Mouse (Mus musculus) midbrain, embryonic 16.5 days (tissue): ENCODE data around the gene Apobec1. TPM values are rescaled to one million over a fixed set of nuclear protein-coding genes. Genes with fewer than 3 reads are reported as not detected.

ENCODE experiments used
- ATAC-seq: fragments of 200-750 bp; cut with Nextera tagmentation; 2 replicates; pipeline ENCODE4 v1.8.0; 2017; ENCODE audit warnings: moderate TSS enrichment
- H3K27ac ChIP-seq: fragments of 300-500 bp; sonication (generic); 2 replicates; pipeline ENCODE4 v1.5.1; 2014; ENCODE audit warnings: mild to moderate bottlenecking, low read length, mixed read lengths
- H3K27me3 ChIP-seq: fragments of 300-500 bp; sonication (generic); 2 replicates; pipeline ENCODE4 v1.6.1; 2014; ENCODE audit warnings: low read depth, low read length, mixed read lengths; ENCODE audit not compliant: control insufficient read depth, insufficient read depth
- H3K36me3 ChIP-seq: fragments of 300-500 bp; sonication (generic); 2 replicates; pipeline ENCODE4 v1.6.1; 2014; ENCODE audit warnings: mild to moderate bottlenecking, low read length, moderate library complexity, mixed read lengths; ENCODE audit not compliant: control insufficient read depth, insufficient read depth
- H3K4me1 ChIP-seq: fragments of 300-500 bp; sonication (generic); 2 replicates; pipeline ENCODE4 v1.6.1; 2014; ENCODE audit warnings: mild to moderate bottlenecking, low read length, mixed read lengths; ENCODE audit not compliant: control insufficient read depth, insufficient read depth
- H3K4me2 ChIP-seq: fragments of 300-500 bp; sonication (generic); 2 replicates; pipeline ENCODE4 v1.6.1; 2014; ENCODE audit warnings: mild to moderate bottlenecking, low read length, mixed read lengths
- H3K4me3 ChIP-seq: fragments of 300-500 bp; sonication (generic); 2 replicates; pipeline ENCODE4 v1.5.1; 2014; ENCODE audit warnings: low read depth, mild to moderate bottlenecking, low read length, moderate library complexity, mixed read lengths
- H3K9ac ChIP-seq: fragments of 300-500 bp; sonication (generic); 2 replicates; pipeline ENCODE4 v1.6.1; 2014; ENCODE audit warnings: low read depth, low read length, mixed read lengths
- H3K9me3 ChIP-seq: fragments of 300-500 bp; sonication (generic); replicated peaks from 2 replicates; pipeline ENCODE4 v1.6.1; 2014; ENCODE audit warnings: mild to moderate bottlenecking, low read length, mixed read lengths; ENCODE audit not compliant: control insufficient read depth, poor library complexity, severe bottlenecking
- WGBS: fragments of 180-500 bp; shearing (Covaris S2); extraction: QIAGEN DNeasy Blood & Tissue Kit; methylation state at CpG from one replicate; pipeline ENCODE4 v1.1.7; 2014; 5-methylcytosine and 5-hydroxymethylcytosine counted together
- polyA plus RNA-seq: library from polyadenylated mRNA; unstranded; fragments of >200 nt; fragmentation: Nextera tagmentation; extraction: Ambion mirVana; gene quantifications from 2 replicates; pipeline ENCODE4 v1.2.1, GENCODE M21; 2015

Gene Apobec1
- polyA plus RNA-seq, 1 experiment from 2014 or later = 1.7 TPM

- no peaks in the 10 kb centered on the region for H3K4me1 ChIP-seq
- H3K27me3 ChIP-seq = no peaks in the 10 kb centered on the region
- H3K4me3 ChIP-seq = no peak within 1 kb of the TSS
- ATAC-seq = no peak
- no peaks in the 10 kb centered on the region for H3K9me3 ChIP-seq
- no peak within 1 kb of the TSS for H3K9ac ChIP-seq
- no peak within 1 kb of the TSS for H3K4me2 ChIP-seq
- no peaks in the 10 kb centered on the region for H3K36me3 ChIP-seq
- H3K27ac ChIP-seq = no peak within 1 kb of the TSS
- WGBS = 93% methylated on average over 8 of the region's 8 CpGs
Observed at GRCm38 (mm10) chr6:122626110-122626509, 23.9 kb upstream of the Apobec1 start, which contains the start of gene Dppa3. Dppa3 (plus strand) TSS chr6:122626410.

GRCm38 (mm10) chr6:122625156-122625555 lies 22.9 kb upstream of the Apobec1 start:
- H3K27ac ChIP-seq = no peak overlapping the region
- H3K9ac ChIP-seq = no peak overlapping the region
- WGBS = 83% methylated on average over 4 of the region's 4 CpGs
- H3K9me3 ChIP-seq = no peaks in the 10 kb centered on the region
- no peak overlapping the region for H3K4me3 ChIP-seq
- H3K36me3 ChIP-seq = no peaks in the 10 kb centered on the region
- H3K27me3 ChIP-seq = no peaks in the 10 kb centered on the region
- no peak overlapping the region for H3K4me2 ChIP-seq
- no peaks in the 10 kb centered on the region for H3K4me1 ChIP-seq
- ATAC-seq = no peak

GRCm38 (mm10) chr6:122624480-122624879 lies 22.2 kb upstream of the Apobec1 start:
- Histone ChIP-seq H3K4me1 (no peaks in the 10 kb centered on the region), H3K27me3 (no peaks in the 10 kb centered on the region), H3K27ac (no peak overlapping the region), H3K4me2 (no peak overlapping the region), H3K4me3 (no peak overlapping the region), H3K36me3 (no peaks in the 10 kb centered on the region), H3K9ac (no peak overlapping the region), H3K9me3 (no peaks in the 10 kb centered on the region)
- WGBS = 21% methylated on average over 5 of the region's 5 CpGs
- ATAC-seq = no peak

- no peaks in the 10 kb centered on the region for H3K4me1 ChIP-seq
- no peak overlapping the region for H3K4me3 ChIP-seq
- no peaks in the 10 kb centered on the region for H3K27me3 ChIP-seq
- H3K9me3 ChIP-seq = no peaks in the 10 kb centered on the region
- no peak for ATAC-seq
- H3K36me3 ChIP-seq = no peaks in the 10 kb centered on the region
- whole genome bisulfite sequencing = 93% methylated on average over 6 of the region's 6 CpGs
- H3K27ac ChIP-seq = no peak overlapping the region
- no peak overlapping the region for H3K4me2 ChIP-seq
- H3K9ac ChIP-seq = no peak overlapping the region
Observed at GRCm38 (mm10) chr6:122621066-122621465, 18.8 kb upstream of the Apobec1 start.

- Histone ChIP-seq H3K4me2 (no peak overlapping the region), H3K9me3 (no peaks in the 10 kb centered on the region), H3K27me3 (no peaks in the 10 kb centered on the region), H3K4me3 (no peak overlapping the region), H3K27ac (no peak overlapping the region), H3K4me1 (no peaks in the 10 kb centered on the region), H3K9ac (no peak overlapping the region), H3K36me3 (no peaks in the 10 kb centered on the region)
- ATAC-seq = no peak
- WGBS = 76% methylated on average over 3 of the region's 3 CpGs
Observed at GRCm38 (mm10) chr6:122616022-122616421, 13.8 kb upstream of the Apobec1 start.

- no peak overlapping the region for H3K4me3 ChIP-seq
- no peaks in the 10 kb centered on the region for H3K9me3 ChIP-seq
- H3K4me1 ChIP-seq = no peaks in the 10 kb centered on the region
- H3K9ac ChIP-seq = no peak overlapping the region
- no peak for ATAC-seq
- H3K27me3 ChIP-seq = no peaks in the 10 kb centered on the region
- H3K36me3 ChIP-seq = no peaks in the 10 kb centered on the region
- H3K27ac ChIP-seq = no peak overlapping the region
- no peak overlapping the region for H3K4me2 ChIP-seq
- 69% methylated on average over 2 of the region's 2 CpGs for WGBS
Observed at GRCm38 (mm10) chr6:122614047-122614446, 11.8 kb upstream of the Apobec1 start.

GRCm38 (mm10) chr6:122612426-122612825 lies 10.2 kb upstream of the Apobec1 start:
- H3K4me3 ChIP-seq = no peak overlapping the region
- ATAC-seq = no peak
- no peak overlapping the region for H3K4me2 ChIP-seq
- H3K27me3 ChIP-seq = no peaks in the 10 kb centered on the region
- no peak overlapping the region for H3K9ac ChIP-seq
- H3K4me1 ChIP-seq = no peaks in the 10 kb centered on the region
- H3K27ac ChIP-seq = no peak overlapping the region
- 87% methylated on average over 4 of the region's 4 CpGs for WGBS
- no peaks in the 10 kb centered on the region for H3K9me3 ChIP-seq
- no peaks in the 10 kb centered on the region for H3K36me3 ChIP-seq

- H3K27me3 ChIP-seq = no peaks in the 10 kb centered on the region
- no peak within 1 kb of the TSS for H3K4me2 ChIP-seq
- H3K9me3 ChIP-seq = no peaks in the 10 kb centered on the region
- no peak within 1 kb of the TSS for H3K27ac ChIP-seq
- no peaks in the 10 kb centered on the region for H3K4me1 ChIP-seq
- H3K36me3 ChIP-seq = no peaks in the 10 kb centered on the region
- H3K4me3 ChIP-seq = no peak within 1 kb of the TSS
- H3K9ac ChIP-seq = no peak within 1 kb of the TSS
- ATAC-seq = no peak
- WGBS = 62% methylated on average over 14 of the region's 14 CpGs
Observed at GRCm38 (mm10) chr6:122609771-122610170, 7.5 kb upstream of the Apobec1 start, which contains the start of gene Gdf3. Gdf3 (minus strand) TSS chr6:122610087.

- WGBS = 82% methylated on average over 9 of the region's 9 CpGs
- ATAC-seq = no peak
- H3K4me1 ChIP-seq = no peaks in the 10 kb centered on the region
Observed at GRCm38 (mm10) chr6:122609377-122609728, 7.1 kb upstream of the Apobec1 start.

More at GRCm38 (mm10) chr6:122609377-122609728, 7.1 kb upstream of the Apobec1 start:
- no peak overlapping the region for H3K9ac ChIP-seq
- no peaks in the 10 kb centered on the region for H3K36me3 ChIP-seq
- H3K9me3 ChIP-seq = no peaks in the 10 kb centered on the region
- H3K27ac ChIP-seq = no peak overlapping the region
- H3K4me2 ChIP-seq = no peak overlapping the region
- H3K4me3 ChIP-seq = no peak overlapping the region
- H3K27me3 ChIP-seq = no peaks in the 10 kb centered on the region
